Comparison of ENCODE assay signal across 8 mouse cellular contexts in genomic region chr7:89516551-89517459, GRCm38 (mm10). TPM values are rescaled to one million over a fixed set of nuclear protein-coding genes. Genes with fewer than 3 reads are reported as not detected.
DNase-seq lines count a peak whose midpoint lies in the region; ATAC-seq lines count a peak whose summit lies in the region.

No protein-coding gene starts in this region.

- intact Hi-C loops in heart, postnatal 14 days (cut with DNase I), result loop anchor here (5.0 kb wide), 1 partner anchor 115 kb away; the partner anchor contains the start of gene Me3

- no peaks in the 10 kb centered on the region for H3K36me3 ChIP-seq in heart, embryonic 11.5 days (ENCODE audit: control insufficient read depth, insufficient read depth, low read length)
- H3K36me3 ChIP-seq in intestine, embryonic 14.5 days (ENCODE audit: control insufficient read depth, insufficient read depth, low read length), result no peaks in the 10 kb centered on the region
- H3K36me3 ChIP-seq in liver, embryonic 16.5 days (ENCODE audit: control insufficient read depth, insufficient read depth), result no peaks in the 10 kb centered on the region

- WGBS in heart, embryonic 11.5 days (ENCODE audit: insufficient replicate concordance), result 8% methylated on average over 32 of the region's 32 CpGs
- 7% methylated on average over 32 of the region's 32 CpGs for WGBS in intestine, embryonic 14.5 days
- 7% methylated on average over 32 of the region's 32 CpGs for WGBS in liver, embryonic 16.5 days (ENCODE audit: insufficient replicate concordance)

- peak; percentile 56 for ATAC-seq in heart, embryonic 11.5 days (replicated peaks; ENCODE audit: insufficient number of reproducible peaks, low FRiP score, low TSS enrichment)
- peak; percentile 61 for ATAC-seq in intestine, embryonic 14.5 days (replicated peaks; ENCODE audit: low FRiP score, low TSS enrichment, low read depth)
- 0 out of 2 replicates have a peak, but pooled peaks have one; percentile 21 for ATAC-seq in liver, embryonic 16.5 days (ENCODE audit: low read depth)

- peaks cover 4% of the 10 kb centered on the region; the same call in 1 of the 2 replicates for H3K27me3 ChIP-seq in heart, embryonic 11.5 days (ENCODE audit: control insufficient read depth, insufficient read depth, low read length)
- no peaks in the 10 kb centered on the region for H3K27me3 ChIP-seq in intestine, embryonic 14.5 days (replicated peaks; ENCODE audit: control insufficient read depth, insufficient read depth, low read length)
- H3K27me3 ChIP-seq in liver, embryonic 16.5 days (ENCODE audit: control insufficient read depth, insufficient read depth, low read depth, low read length), result peaks cover 23% of the 10 kb centered on the region

- H3K9ac ChIP-seq in heart, embryonic 11.5 days (ENCODE audit: low read depth, low read length), result peak overlapping the region; percentile 81
- H3K9ac ChIP-seq in intestine, embryonic 14.5 days (ENCODE audit: low read length), result peak overlapping the region; percentile 74
- H3K9ac ChIP-seq in liver, embryonic 16.5 days (ENCODE audit: low read depth, low read length), result no peak overlapping the region

- no peaks in the 10 kb centered on the region for H3K9me3 ChIP-seq in heart, embryonic 11.5 days (replicated peaks; ENCODE audit: control insufficient read depth, low read length)
- no peaks in the 10 kb centered on the region for H3K9me3 ChIP-seq in intestine, embryonic 14.5 days (ENCODE audit: control insufficient read depth, low read length)
- no peaks in the 10 kb centered on the region for H3K9me3 ChIP-seq in liver, embryonic 16.5 days (replicated peaks; ENCODE audit: control insufficient read depth, low read length)

- peak overlapping the region; percentile 71 for H3K4me3 ChIP-seq in heart, embryonic 11.5 days (ENCODE audit: low read depth, low read length)
- peak overlapping the region; percentile 71 for H3K4me3 ChIP-seq in brown adipose tissue, adult 24 weeks (ENCODE audit: insufficient read depth, low read depth, low read length)
- H3K4me3 ChIP-seq in intestine, embryonic 14.5 days (ENCODE audit: low read depth, low read length), result peak overlapping the region; percentile 70
- H3K4me3 ChIP-seq in liver, embryonic 16.5 days (ENCODE audit: low read depth, low read length), result peak overlapping the region; percentile 58

- no peak for DNase-seq in heart, postnatal 14 days
- peak; percentile 78 for DNase-seq in intestine, embryonic 14.5 days (ENCODE audit: low spot score)
- no peak for DNase-seq in spleen, postnatal 4 days (ENCODE audit: low spot score in 2 of 2)
- DNase-seq in yolk sac, embryonic 10.5 days (ENCODE audit: low spot score), result no peak
- DNase-seq in natural killer cell, adult 2 months (ENCODE audit: low spot score in 2 of 2), result no peak

- H3K4me2 ChIP-seq in heart, embryonic 11.5 days, result peak overlapping the region; percentile 90
- H3K4me2 ChIP-seq in intestine, embryonic 14.5 days (ENCODE audit: low read length), result peak overlapping the region; percentile 95
- H3K4me2 ChIP-seq in liver, embryonic 16.5 days (ENCODE audit: low read depth, low read length), result peak overlapping the region; percentile 67

- H3K4me1 ChIP-seq in heart, embryonic 11.5 days (ENCODE audit: control insufficient read depth, insufficient read depth, low read length), result no peaks in the 10 kb centered on the region
- no peaks in the 10 kb centered on the region for H3K4me1 ChIP-seq in brown adipose tissue, adult 24 weeks (ENCODE audit: control insufficient read depth, insufficient read depth, insufficient read length, low read length)
- H3K4me1 ChIP-seq in intestine, embryonic 14.5 days (replicated peaks; ENCODE audit: control insufficient read depth, insufficient read depth, low read length), result no peaks in the 10 kb centered on the region
- no peaks in the 10 kb centered on the region for H3K4me1 ChIP-seq in liver, embryonic 16.5 days (ENCODE audit: control insufficient read depth, low read depth, low read length)

- H3K27ac ChIP-seq in heart, embryonic 11.5 days (ENCODE audit: low read depth, low read length), result peak overlapping the region; percentile 72
- H3K27ac ChIP-seq in brown adipose tissue, adult 24 weeks (replicated peaks; ENCODE audit: low read depth, low read length), result peak overlapping the region; percentile 61
- H3K27ac ChIP-seq in intestine, embryonic 14.5 days (ENCODE audit: low read depth), result peak overlapping the region; percentile 69
- no peak overlapping the region for H3K27ac ChIP-seq in liver, embryonic 16.5 days (ENCODE audit: low read length)

RNA-seq across cellular contexts. Expression of gene Prss23, which starts 10.2 kb away (rescaled TPM):
- polyA plus RNA-seq in heart, embryonic 11.5 days (2014; fragmentation: Nextera tagmentation; extraction: Ambion mirVana), result 34.7 and 38.8 TPM in 2 replicates
- 10 to 100 TPM; 28.8 to 30.4 TPM for total RNA-seq in heart, postnatal 14 days (2021)
- polyA plus RNA-seq in brown adipose tissue, adult 24 weeks (2012; ENCODE audit: insufficient read depth, insufficient read length, missing spikeins), result 20.7 and 20.8 TPM in 2 replicates
- polyA plus RNA-seq in intestine, embryonic 14.5 days (2014; fragmentation: Nextera tagmentation; extraction: Ambion mirVana), result 97.3 and 103 TPM in 2 replicates
- polyA plus RNA-seq in liver, embryonic 16.5 days (2015; fragmentation: Nextera tagmentation; extraction: Ambion mirVana), result 4.6 and 5.0 TPM in 2 replicates
